Mouse (Mus musculus): ENCODE data around the gene Krt90.

- TF ChIP-seq POLR2A (IDR thresholded peaks at IDR 0.05; ENCODE audit: insufficient read depth, low read depth, low read length), result no peak
- no peak for TF ChIP-seq CTCF (IDR thresholded peaks at IDR 0.05; ENCODE audit: insufficient read depth, low read depth, low read length)
Measured at GRCm38 (mm10) chr15:101581701-101582100, 19.0 kb upstream of the Krt90 start.

All from olfactory bulb, adult 2 months (tissue).